Comparison of ENCODE assay signal across 11 mouse cellular contexts in the genomic region with DNA sequence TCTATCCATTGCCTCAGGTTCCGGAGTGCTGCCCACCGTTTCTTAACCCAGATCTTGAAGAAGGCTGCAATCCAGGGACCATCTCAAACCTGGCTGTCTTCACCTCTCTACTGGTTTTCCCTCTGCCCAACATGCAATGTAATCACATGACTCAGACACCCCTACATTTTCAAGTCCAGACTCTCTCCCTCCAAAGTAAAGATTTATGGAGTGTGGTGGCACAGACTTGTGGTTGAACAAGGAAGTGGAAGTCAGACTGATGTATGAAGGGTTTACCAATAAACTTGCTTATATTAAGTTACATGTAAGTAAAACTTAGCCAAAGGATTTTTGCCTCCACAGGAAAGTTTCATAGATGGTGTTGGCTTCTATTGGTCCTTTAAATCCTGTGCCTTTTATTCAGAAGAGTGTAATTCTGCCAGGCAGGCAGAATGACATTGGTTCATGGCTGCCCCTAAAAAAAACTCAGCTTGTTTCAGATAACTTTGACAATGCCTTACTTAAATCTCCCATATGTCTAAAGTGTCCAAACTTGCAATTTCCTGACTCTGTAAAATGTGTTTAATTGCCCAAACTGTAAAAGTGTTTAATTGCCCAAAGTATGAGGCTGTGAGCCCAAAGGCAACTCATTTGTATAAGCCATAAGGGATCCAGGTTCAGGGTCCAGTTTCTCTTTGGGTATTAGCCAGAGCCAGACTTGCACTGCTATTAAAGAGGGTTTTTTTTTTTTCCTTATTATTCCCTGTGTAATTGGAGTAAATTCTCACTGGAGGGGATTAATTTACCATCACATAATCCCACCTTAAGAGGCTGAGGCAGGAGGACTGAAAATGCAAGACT.
DNase-seq lines count a peak whose midpoint lies in the region; ATAC-seq lines count a peak whose summit lies in the region.
"Had no signal": no experiment of that assay in that cellular context is flagged by ENCODE, and none has a peak within 500 bp of the region (broad histone marks: within the 10 kb centered on the region; RNA-seq: fewer than 3 reads in every experiment).

No protein-coding gene starts in this region.

- H3K27ac ChIP-seq in heart, embryonic 12.5 days (ENCODE audit: poor library complexity, severe bottlenecking): no peak overlapping the region
- H3K27ac ChIP-seq in lung, embryonic 15.5 days: peak overlapping the region; percentile 73
- peak overlapping the region; percentile 64 for H3K27ac ChIP-seq in stomach, embryonic 15.5 days

- H3K9me3 ChIP-seq in heart, embryonic 12.5 days (replicated peaks): no peaks in the 10 kb centered on the region
- no peaks in the 10 kb centered on the region for H3K9me3 ChIP-seq in lung, embryonic 15.5 days
- H3K9me3 ChIP-seq in stomach, embryonic 15.5 days: no peaks in the 10 kb centered on the region

- no peak overlapping the region for H3K9ac ChIP-seq in heart, embryonic 12.5 days
- no peak overlapping the region for H3K9ac ChIP-seq in lung, embryonic 15.5 days
- no peak overlapping the region for H3K9ac ChIP-seq in stomach, embryonic 15.5 days

- H3K4me2 ChIP-seq in heart, embryonic 12.5 days: peak overlapping the region; percentile 57
- H3K4me2 ChIP-seq in lung, embryonic 15.5 days: peak overlapping the region; percentile 44
- H3K4me2 ChIP-seq in stomach, embryonic 15.5 days: peak overlapping the region; percentile 33

- no peak for DNase-seq in heart, postnatal 25 days (ENCODE audit: low spot score)
- no peak for DNase-seq in lung, postnatal 4 days
- no peak for DNase-seq in spleen, postnatal 14 days (ENCODE audit: low spot score in 2 of 2)
- DNase-seq in urinary bladder, adult 2 months (ENCODE audit: low spot score): no peak
- DNase-seq: cerebellum, postnatal 10 days; left cerebral cortex, postnatal 4 days had no signal

- no peaks in the 10 kb centered on the region for H3K27me3 ChIP-seq in heart, embryonic 12.5 days (replicated peaks)
- no peaks in the 10 kb centered on the region for H3K27me3 ChIP-seq in lung, embryonic 15.5 days
- H3K27me3 ChIP-seq in stomach, embryonic 15.5 days (replicated peaks): no peaks in the 10 kb centered on the region

- intact Hi-C loops in heart, postnatal 25 days (cut with DNase I): no loop called here

- peaks cover 22% of the 10 kb centered on the region for H3K4me1 ChIP-seq in heart, embryonic 12.5 days (replicated peaks)
- peaks cover 26% of the 10 kb centered on the region for H3K4me1 ChIP-seq in lung, embryonic 15.5 days
- peaks cover 22% of the 10 kb centered on the region for H3K4me1 ChIP-seq in stomach, embryonic 15.5 days

- ATAC-seq in heart, embryonic 12.5 days (ENCODE audit: insufficient number of reproducible peaks, low FRiP score): no peak
- ATAC-seq in lung, embryonic 15.5 days (ENCODE audit: borderline replicate concordance, extremely low read depth, low FRiP score, low TSS enrichment): no peak
- ATAC-seq in granulocyte monocyte progenitor cell, adult 5-6 weeks (replicated peaks; ENCODE audit: poor library complexity, severe bottlenecking): peak; percentile 35; the same call in 1 of the 2 replicates
- no peak for ATAC-seq in stomach, embryonic 15.5 days (ENCODE audit: insufficient read depth, low FRiP score, low read depth)
- ATAC-seq: inflammation-experienced regulatory T-cells, adult 6 months had no signal

- H3K36me3 ChIP-seq in heart, embryonic 12.5 days: no peaks in the 10 kb centered on the region
- no peaks in the 10 kb centered on the region for H3K36me3 ChIP-seq in lung, embryonic 15.5 days
- H3K36me3 ChIP-seq in stomach, embryonic 15.5 days: no peaks in the 10 kb centered on the region

- no peak overlapping the region for H3K4me3 ChIP-seq in heart, embryonic 12.5 days
- H3K4me3 ChIP-seq in lung, embryonic 15.5 days: no peak overlapping the region
- no peak overlapping the region for H3K4me3 ChIP-seq in stomach, embryonic 15.5 days (replicated peaks)

- WGBS in heart, embryonic 12.5 days: 73% methylated on average over 2 of the region's 2 CpGs
- WGBS in lung, embryonic 15.5 days: 68% methylated on average over 2 of the region's 2 CpGs
- 89% methylated on average over 2 of the region's 2 CpGs for WGBS in stomach, embryonic 15.5 days
